Mouse (Mus musculus) stomach, embryonic 15.5 days (tissue): ENCODE results near the gene Ctnnd2. TPM values are rescaled to one million over a fixed set of nuclear protein-coding genes. Genes with fewer than 3 reads are reported as not detected.

Source experiments
- ATAC-seq: fragments of 200-750 bp; cut with Nextera tagmentation; 2 replicates; pipeline ENCODE4 v1.8.0; 2017; ENCODE audit warnings: low read depth, moderate number of reproducible peaks, moderate TSS enrichment; ENCODE audit not compliant: insufficient read depth, low FRiP score
- H3K27ac ChIP-seq: fragments of 300-500 bp; sonication (generic); 2 replicates; pipeline ENCODE4 v1.5.1; 2015; ENCODE audit warnings: mild to moderate bottlenecking, inconsistent platforms
- H3K27me3 ChIP-seq: fragments of 300-500 bp; sonication (generic); replicated peaks from 2 replicates; pipeline ENCODE4 v1.6.1; 2015; ENCODE audit warnings: inconsistent platforms
- H3K36me3 ChIP-seq: fragments of 300-500 bp; sonication (generic); 2 replicates; pipeline ENCODE4 v1.6.1; 2015; ENCODE audit warnings: inconsistent platforms
- H3K4me1 ChIP-seq: fragments of 300-500 bp; sonication (generic); 2 replicates; pipeline ENCODE4 v1.6.1; 2015; ENCODE audit warnings: inconsistent platforms
- H3K4me2 ChIP-seq: fragments of 300-500 bp; sonication (generic); 2 replicates; pipeline ENCODE4 v1.6.1; 2015; ENCODE audit warnings: mild to moderate bottlenecking, inconsistent platforms
- H3K4me3 ChIP-seq: fragments of 300-500 bp; sonication (generic); replicated peaks from 2 replicates; pipeline ENCODE4 v1.5.1; 2015; ENCODE audit warnings: inconsistent platforms
- H3K9ac ChIP-seq: fragments of 300-500 bp; sonication (generic); 2 replicates; pipeline ENCODE4 v1.6.1; 2015; ENCODE audit warnings: inconsistent platforms
- H3K9me3 ChIP-seq: fragments of 300-500 bp; sonication (generic); 2 replicates; pipeline ENCODE4 v1.6.1; 2016; ENCODE audit warnings: inconsistent platforms
- WGBS: fragments of 180-500 bp; shearing (Covaris S2); methylation state at CpG from one replicate; pipeline ENCODE4 v1.1.7; 2015; 5-methylcytosine and 5-hydroxymethylcytosine counted together
- polyA plus RNA-seq: library from polyadenylated mRNA; unstranded; fragments of >200 nt; fragmentation: Nextera tagmentation; extraction: Ambion mirVana; gene quantifications from 2 replicates; pipeline ENCODE4 v1.2.1, GENCODE M21; 2015

The Ctnnd2 gene
- polyA plus RNA-seq, 1 experiment from 2014 or later = 4.5 TPM

- H3K36me3 ChIP-seq = no peaks in the 10 kb centered on the region
- H3K4me1 ChIP-seq = no peaks in the 10 kb centered on the region
- H3K27ac ChIP-seq = no peak overlapping the region
- H3K4me3 ChIP-seq = no peak overlapping the region
- no peak overlapping the region for H3K9ac ChIP-seq
- ATAC-seq = no peak
- H3K9me3 ChIP-seq = no peaks in the 10 kb centered on the region
- no peak overlapping the region for H3K4me2 ChIP-seq
- no peaks in the 10 kb centered on the region for H3K27me3 ChIP-seq
- 59% methylated on average over 5 of the region's 5 CpGs for WGBS
Measured at GRCm38 (mm10) chr15:30191931-30192668, 19.7 kb downstream of the Ctnnd2 start.

DNA sequence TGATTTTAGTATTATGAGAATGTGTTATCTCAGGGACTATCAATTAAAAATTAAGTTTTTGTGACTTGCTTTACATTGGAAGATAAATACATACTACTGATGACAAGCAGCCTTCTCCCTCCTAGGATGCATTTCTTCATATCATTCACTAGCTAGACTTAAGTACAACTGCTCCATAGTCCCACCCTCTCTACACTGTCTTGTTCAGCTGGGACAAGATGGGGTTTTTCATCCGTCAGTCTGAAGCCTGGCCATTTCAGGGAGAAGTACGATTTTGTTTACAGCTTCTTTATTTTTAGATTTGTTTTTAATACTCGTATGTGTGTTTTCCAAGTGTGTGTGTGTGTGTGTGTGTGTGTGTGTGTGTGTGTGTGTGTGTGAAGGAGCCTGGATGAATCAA lies 26.0 kb downstream of the Ctnnd2 start:
- H3K9ac ChIP-seq = no peak overlapping the region
- H3K4me1 ChIP-seq = no peaks in the 10 kb centered on the region
- ATAC-seq = no peak
- H3K36me3 ChIP-seq = no peaks in the 10 kb centered on the region
- H3K4me2 ChIP-seq = no peak overlapping the region
- no peak overlapping the region for H3K4me3 ChIP-seq
- WGBS = 66% methylated on average over 3 of the region's 3 CpGs
- no peaks in the 10 kb centered on the region for H3K9me3 ChIP-seq
- H3K27ac ChIP-seq = no peak overlapping the region
- no peaks in the 10 kb centered on the region for H3K27me3 ChIP-seq

DNA sequence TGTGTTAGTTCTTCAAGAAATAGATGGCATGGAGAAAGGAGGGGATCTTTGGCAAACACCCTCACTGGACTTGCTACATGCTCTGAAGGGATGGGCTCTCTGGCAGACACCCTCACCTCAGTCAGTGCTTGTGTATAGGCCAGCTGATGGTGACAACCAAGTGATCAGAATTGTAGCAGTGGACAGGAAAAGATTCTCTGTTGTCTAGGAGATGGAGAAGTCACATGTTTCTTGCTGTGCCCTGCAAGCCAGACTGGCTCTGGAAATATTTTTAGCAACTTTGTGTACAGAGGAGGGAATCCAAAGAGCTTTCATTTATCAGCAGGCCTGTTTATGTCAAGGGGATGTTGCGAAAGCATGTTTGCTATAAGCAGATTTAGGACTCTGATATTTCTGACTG lies 27.4 kb downstream of the Ctnnd2 start:
- no peak overlapping the region for H3K4me3 ChIP-seq
- WGBS = 59% methylated on average over 1 of the region's 1 CpGs
- H3K9ac ChIP-seq = no peak overlapping the region

GRCm38 (mm10) chr15:30201211-30201610 lies 28.8 kb downstream of the Ctnnd2 start:
- no peak for ATAC-seq
- H3K9me3 ChIP-seq = no peaks in the 10 kb centered on the region
- H3K4me1 ChIP-seq = no peaks in the 10 kb centered on the region
- no peak overlapping the region for H3K4me2 ChIP-seq
- H3K27me3 ChIP-seq = no peaks in the 10 kb centered on the region
- no peak overlapping the region for H3K4me3 ChIP-seq
- H3K27ac ChIP-seq = no peak overlapping the region
- 88% methylated on average over 2 of the region's 2 CpGs for WGBS
- H3K9ac ChIP-seq = no peak overlapping the region
- no peaks in the 10 kb centered on the region for H3K36me3 ChIP-seq

More for the DNA sequence above, 27.4 kb downstream of the Ctnnd2 start:
- no peak for ATAC-seq
- no peak overlapping the region for H3K4me2 ChIP-seq
- H3K27ac ChIP-seq = no peak overlapping the region
- no peaks in the 10 kb centered on the region for H3K9me3 ChIP-seq
- H3K36me3 ChIP-seq = no peaks in the 10 kb centered on the region
- H3K27me3 ChIP-seq = no peaks in the 10 kb centered on the region
- H3K4me1 ChIP-seq = no peaks in the 10 kb centered on the region

DNA sequence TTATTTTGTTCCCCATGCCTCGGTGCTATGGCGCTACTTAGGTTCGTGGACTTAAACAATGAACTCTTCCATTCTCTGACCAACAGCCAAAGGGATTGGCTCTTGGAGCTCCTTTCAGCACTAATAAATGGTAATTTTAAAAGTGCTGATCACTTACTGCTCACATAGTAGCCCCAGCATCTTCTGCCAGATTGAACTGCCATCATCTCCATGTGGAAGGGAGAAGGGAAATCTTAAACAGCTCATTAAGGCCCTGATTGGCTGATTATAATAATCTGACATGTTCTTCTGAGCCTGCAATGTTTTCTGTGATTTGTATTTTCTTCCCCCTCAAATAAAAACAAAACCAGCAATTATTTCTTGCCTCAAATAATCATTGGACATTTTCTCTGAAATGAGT lies 29.2 kb downstream of the Ctnnd2 start:
- Histone ChIP-seq H3K4me3 (no peak overlapping the region), H3K4me1 (no peaks in the 10 kb centered on the region), H3K9ac (no peak overlapping the region), H3K9me3 (no peaks in the 10 kb centered on the region), H3K36me3 (no peaks in the 10 kb centered on the region), H3K4me2 (no peak overlapping the region), H3K27ac (no peak overlapping the region), H3K27me3 (no peaks in the 10 kb centered on the region)
- WGBS = 95% methylated on average over 3 of the region's 3 CpGs
- ATAC-seq = no peak

- WGBS = 81% methylated on average over 5 of the region's 5 CpGs
- no peak for ATAC-seq
- H3K9ac ChIP-seq = no peak overlapping the region
- H3K27me3 ChIP-seq = no peaks in the 10 kb centered on the region
- H3K36me3 ChIP-seq = no peaks in the 10 kb centered on the region
- H3K27ac ChIP-seq = no peak overlapping the region
- H3K4me1 ChIP-seq = no peaks in the 10 kb centered on the region
- H3K9me3 ChIP-seq = no peaks in the 10 kb centered on the region
- H3K4me2 ChIP-seq = no peak overlapping the region
- H3K4me3 ChIP-seq = no peak overlapping the region
Measured at GRCm38 (mm10) chr15:30212746-30213145, 40.4 kb downstream of the Ctnnd2 start.

DNA sequence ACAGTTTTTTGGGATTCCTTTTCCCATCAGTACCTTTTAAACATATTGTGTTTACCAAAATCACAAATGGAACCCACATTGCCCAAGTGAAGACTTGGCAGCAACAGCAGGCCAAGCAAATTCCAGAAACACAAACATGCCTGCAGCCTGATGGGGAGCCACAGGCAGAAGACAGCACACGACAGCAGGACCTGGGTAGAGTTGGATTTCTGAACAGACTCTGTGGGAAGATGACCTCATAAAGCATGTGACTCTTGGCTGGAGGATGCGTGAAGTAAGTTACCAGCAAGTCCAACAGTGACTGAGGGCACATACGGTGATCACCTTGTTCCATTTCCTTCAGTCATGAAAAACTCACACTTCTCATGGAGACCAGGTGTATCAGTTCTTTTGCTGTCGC lies 43.5 kb downstream of the Ctnnd2 start:
- ATAC-seq = no peak
- 84% methylated on average over 4 of the region's 4 CpGs for WGBS
- Histone ChIP-seq H3K36me3 (no peaks in the 10 kb centered on the region), H3K4me2 (no peak overlapping the region), H3K4me1 (no peaks in the 10 kb centered on the region), H3K27me3 (no peaks in the 10 kb centered on the region), H3K9ac (no peak overlapping the region), H3K9me3 (no peaks in the 10 kb centered on the region), H3K4me3 (no peak overlapping the region), H3K27ac (no peak overlapping the region)

GRCm38 (mm10) chr15:30229112-30229511 lies 56.7 kb downstream of the Ctnnd2 start:
- 92% methylated on average over 4 of the region's 4 CpGs for WGBS
- no peak for ATAC-seq
- Histone ChIP-seq H3K4me3 (no peak overlapping the region), H3K27ac (no peak overlapping the region), H3K27me3 (no peaks in the 10 kb centered on the region), H3K9me3 (no peaks in the 10 kb centered on the region), H3K4me1 (no peaks in the 10 kb centered on the region), H3K4me2 (no peak overlapping the region), H3K9ac (no peak overlapping the region), H3K36me3 (no peaks in the 10 kb centered on the region)

GRCm38 (mm10) chr15:30235210-30236034 lies 63.0 kb downstream of the Ctnnd2 start:
- Histone ChIP-seq H3K27ac (no peak overlapping the region), H3K4me3 (no peak overlapping the region), H3K36me3 (no peaks in the 10 kb centered on the region), H3K4me2 (no peak overlapping the region), H3K9me3 (no peaks in the 10 kb centered on the region), H3K4me1 (no peaks in the 10 kb centered on the region), H3K9ac (no peak overlapping the region), H3K27me3 (no peaks in the 10 kb centered on the region)
- WGBS = 84% methylated on average over 10 of the region's 10 CpGs
- ATAC-seq = no peak

DNA sequence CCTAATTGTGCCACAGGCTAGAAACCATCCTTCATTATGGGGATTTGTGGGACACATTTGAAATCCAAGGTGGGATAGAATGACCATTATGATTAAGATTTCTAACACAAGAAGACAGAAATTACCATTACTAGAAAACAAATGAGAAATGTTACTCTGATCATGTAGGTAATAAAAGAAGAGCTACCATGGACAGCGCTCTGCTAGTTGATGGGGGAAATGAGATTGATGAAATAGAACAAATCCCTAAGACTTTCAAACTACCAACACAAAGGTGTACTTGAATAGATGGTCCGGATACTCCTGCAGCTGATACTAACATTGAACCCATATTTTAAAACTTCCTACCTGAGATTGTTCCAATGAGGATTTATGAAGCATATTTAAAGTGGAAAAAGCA lies 68.5 kb downstream of the Ctnnd2 start:
- WGBS = 78% methylated on average over 2 of the region's 2 CpGs
- H3K9me3 ChIP-seq = no peaks in the 10 kb centered on the region
- H3K27me3 ChIP-seq = no peaks in the 10 kb centered on the region
- H3K4me3 ChIP-seq = no peak overlapping the region
- H3K27ac ChIP-seq = no peak overlapping the region
- no peaks in the 10 kb centered on the region for H3K4me1 ChIP-seq
- ATAC-seq = no peak
- H3K9ac ChIP-seq = no peak overlapping the region
- no peak overlapping the region for H3K4me2 ChIP-seq
- H3K36me3 ChIP-seq = no peaks in the 10 kb centered on the region

DNA sequence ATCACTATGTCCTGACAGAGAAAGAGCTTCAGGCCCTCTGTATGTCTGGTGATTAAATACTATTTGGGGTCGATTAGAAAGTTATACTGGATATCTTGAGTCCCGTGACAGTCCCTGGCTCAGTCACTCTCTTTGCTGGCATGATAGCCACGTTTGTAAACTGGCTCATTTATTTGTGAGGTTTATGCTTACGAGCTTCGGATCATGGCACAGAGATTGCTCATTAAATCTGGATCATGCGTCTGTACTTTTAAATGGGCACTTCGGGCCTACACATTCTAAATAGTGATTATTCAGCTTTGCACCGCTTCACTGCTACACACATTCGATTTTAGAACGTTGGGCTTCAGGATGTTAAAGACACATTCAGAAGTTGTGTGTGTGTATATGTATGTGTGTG lies 96.4 kb downstream of the Ctnnd2 start:
- no peak overlapping the region for H3K27ac ChIP-seq
- H3K9ac ChIP-seq = no peak overlapping the region
- 87% methylated on average over 10 of the region's 10 CpGs for WGBS
- ATAC-seq = no peak
- H3K36me3 ChIP-seq = no peaks in the 10 kb centered on the region
- H3K4me3 ChIP-seq = no peak overlapping the region
- no peaks in the 10 kb centered on the region for H3K27me3 ChIP-seq
- H3K4me2 ChIP-seq = no peak overlapping the region
- H3K9me3 ChIP-seq = no peaks in the 10 kb centered on the region
- no peaks in the 10 kb centered on the region for H3K4me1 ChIP-seq

GRCm38 (mm10) chr15:30271141-30271572 lies 98.8 kb downstream of the Ctnnd2 start:
- H3K9me3 ChIP-seq = no peaks in the 10 kb centered on the region
- no peaks in the 10 kb centered on the region for H3K36me3 ChIP-seq
- WGBS = 60% methylated on average over 8 of the region's 8 CpGs
- no peak for ATAC-seq
- no peak overlapping the region for H3K27ac ChIP-seq
- H3K27me3 ChIP-seq = no peaks in the 10 kb centered on the region
- H3K4me2 ChIP-seq = no peak overlapping the region
- H3K4me1 ChIP-seq = no peaks in the 10 kb centered on the region
- no peak overlapping the region for H3K4me3 ChIP-seq
- no peak overlapping the region for H3K9ac ChIP-seq
